Mouse (Mus musculus) midbrain, embryonic 11.5 days (tissue): ENCODE data around the gene Uty. TPM values are rescaled to one million over a fixed set of nuclear protein-coding genes. Genes with fewer than 3 reads are reported as not detected.
A peak's percentile ranks its signal among the peaks of the same experiment; 100 is the strongest.

Experiments
- ATAC-seq: fragments of 200-750 bp; cut with Nextera tagmentation; 2 replicates; pipeline ENCODE4 v1.8.0; 2017; ENCODE audit warnings: moderate TSS enrichment, moderate library complexity; ENCODE audit not compliant: low FRiP score
- DNase-seq: peaks from one replicate; pipeline ENCODE4 v3.0.0; 2015; ENCODE audit warnings: low spot score; ENCODE audit errors: missing footprints
- H3K27ac ChIP-seq: fragments of 300-500 bp; sonication (generic); 2 replicates; pipeline ENCODE4 v1.5.1; 2014; ENCODE audit warnings: low read depth, low read length
- H3K27me3 ChIP-seq: fragments of 300-500 bp; sonication (generic); 2 replicates; pipeline ENCODE4 v1.6.1; 2014; ENCODE audit warnings: mild to moderate bottlenecking, low read length, moderate library complexity, mixed read lengths; ENCODE audit not compliant: control insufficient read depth, insufficient read depth
- H3K36me3 ChIP-seq: fragments of 300-500 bp; sonication (generic); 2 replicates; pipeline ENCODE4 v1.6.1; 2014; ENCODE audit warnings: mild to moderate bottlenecking, low read length, moderate library complexity, mixed read lengths; ENCODE audit not compliant: control insufficient read depth, insufficient read depth
- H3K4me1 ChIP-seq: fragments of 300-500 bp; sonication (generic); 2 replicates; pipeline ENCODE4 v1.6.1; 2014; ENCODE audit warnings: low read length; ENCODE audit not compliant: control insufficient read depth, insufficient read depth
- H3K4me2 ChIP-seq: fragments of 300-500 bp; sonication (generic); 2 replicates; pipeline ENCODE4 v1.6.1; 2014; ENCODE audit warnings: mild to moderate bottlenecking, moderate library complexity
- H3K4me3 ChIP-seq: fragments of 300-500 bp; sonication (generic); 2 replicates; pipeline ENCODE4 v1.5.1; 2014; ENCODE audit warnings: low read depth, low read length
- H3K9ac ChIP-seq: fragments of 300-500 bp; sonication (generic); 2 replicates; pipeline ENCODE4 v1.6.1; 2014; ENCODE audit warnings: low read length
- H3K9me3 ChIP-seq: fragments of 300-500 bp; sonication (generic); 2 replicates; pipeline ENCODE4 v1.6.1; 2016; ENCODE audit warnings: low read length; ENCODE audit not compliant: control insufficient read depth
- WGBS: fragments of 180-500 bp; shearing (Covaris S2); extraction: QIAGEN DNeasy Blood & Tissue Kit; methylation state at CpG from one replicate; pipeline ENCODE4 v1.1.7; 2014; 5-methylcytosine and 5-hydroxymethylcytosine counted together
- polyA plus RNA-seq: library from polyadenylated mRNA; unstranded; fragments of >200 nt; fragmentation: Nextera tagmentation; extraction: Ambion mirVana; gene quantifications from 2 replicates; pipeline ENCODE4 v1.2.1, GENCODE M21; 2014

Gene Uty
- polyA plus RNA-seq, 1 experiment from 2014 or later = 12.0 TPM

DNA sequence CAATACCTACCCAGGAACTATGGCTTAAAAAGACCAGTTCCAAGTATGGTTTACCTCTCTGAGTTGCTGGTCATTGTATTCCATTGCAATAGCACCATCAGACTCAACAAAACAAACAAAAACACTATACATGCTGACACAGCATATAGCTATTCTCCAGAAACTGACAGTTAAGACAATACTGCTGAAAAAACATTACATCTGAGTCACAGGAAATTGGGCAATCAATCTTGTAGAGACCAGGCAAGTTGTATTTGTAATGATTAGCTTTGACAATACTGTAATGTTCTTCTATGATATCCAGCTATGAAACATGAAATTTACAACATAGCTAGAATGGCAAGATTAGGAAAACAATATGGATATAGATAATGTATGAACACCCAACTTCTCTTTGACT lies 82.5 kb downstream of the Uty start:
- DNase-seq (no peak), ATAC-seq (no peak)
- Histone ChIP-seq H3K27ac (no peak overlapping the region), H3K4me1 (no peaks in the 10 kb centered on the region), H3K4me2 (no peak overlapping the region), H3K9me3 (no peaks in the 10 kb centered on the region), H3K36me3 (no peaks in the 10 kb centered on the region), H3K9ac (no peak overlapping the region), H3K27me3 (no peaks in the 10 kb centered on the region), H3K4me3 (no peak overlapping the region)

GRCm38 (mm10) chrY:1116153-1116552 lies 129.4 kb downstream of the Uty start:
- no peak for ATAC-seq
- Histone ChIP-seq H3K27me3 (no peaks in the 10 kb centered on the region), H3K36me3 (no peaks in the 10 kb centered on the region), H3K4me2 (no peak overlapping the region), H3K9ac (no peak overlapping the region), H3K9me3 (no peaks in the 10 kb centered on the region), H3K4me1 (no peaks in the 10 kb centered on the region), H3K27ac (no peak overlapping the region), H3K4me3 (no peak overlapping the region)
- DNase-seq = no peak
- WGBS = 85% methylated on average over 5 of the region's 5 CpGs

DNA sequence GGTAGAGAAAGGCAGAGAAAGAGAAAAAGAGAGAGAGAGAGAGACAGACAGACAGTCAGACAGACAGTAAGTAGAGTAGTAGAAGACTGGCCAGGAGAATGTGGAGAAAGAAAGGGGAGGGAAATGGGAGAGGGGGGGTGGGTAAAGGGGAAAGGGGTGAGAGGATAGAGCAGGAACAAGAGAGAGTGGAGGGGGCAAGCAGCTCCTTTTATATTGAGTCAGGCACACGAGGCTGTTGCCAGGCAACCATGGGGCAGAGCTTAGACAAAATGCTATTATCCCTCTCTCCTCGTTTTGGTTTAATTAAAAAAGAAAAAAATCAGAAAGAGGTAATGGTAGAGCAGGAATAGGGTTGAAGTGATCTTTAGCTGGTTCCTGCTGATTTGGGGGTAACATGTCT lies 131.5 kb downstream of the Uty start:
- 0% methylated on average over 2 of the region's 2 CpGs for WGBS
- peak; percentile 86 for ATAC-seq
- Histone ChIP-seq H3K4me1 (no peaks in the 10 kb centered on the region), H3K36me3 (no peaks in the 10 kb centered on the region), H3K27ac (no peak overlapping the region), H3K9me3 (no peaks in the 10 kb centered on the region), H3K4me2 (no peak overlapping the region), H3K4me3 (no peak overlapping the region), H3K9ac (no peak overlapping the region), H3K27me3 (no peaks in the 10 kb centered on the region)
- no peak for DNase-seq

Other genes with a start within 250 kb of the Uty start
- 28.2 and 30.9 TPM in 2 replicates for gene Eif2s3y, start 235.2 kb downstream of the Uty start, polyA plus RNA-seq
- 13.2 and 16.8 TPM in 2 replicates for gene Ddx3y, start 40.9 kb upstream of the Uty start, polyA plus RNA-seq
- gene Usp9y, start 214.0 kb upstream of the Uty start, polyA plus RNA-seq = not detected in 2 replicates